Mouse (Mus musculus) heart, adult 10 weeks (tissue): ENCODE measurements around the gene Slc4a1ap. TPM values are rescaled to one million over a fixed set of nuclear protein-coding genes. Genes with fewer than 3 reads are reported as not detected.

Experiments
- polyA plus RNA-seq: library from polyadenylated mRNA; stranded (reverse); fragments of 350-450 nt; fragmentation: Illumina TruSeq; extraction: RNeasy Lipid Tissue Mini Kit (QIAGEN cat#74804); gene quantifications from one replicate; pipeline ENCODE4 v1.2.3, GENCODE M21; 2014; ENCODE audit warnings: low read depth, low replicate concordance

The Slc4a1ap gene
- polyA plus RNA-seq, result 22.8 TPM

GRCm38 (mm10) chr5:31526354-31527116, at the start of gene Slc4a1ap:
Slc4a1ap (plus strand) TSS chr5:31526995.

GRCm38 (mm10) chr5:31485440-31485839, 41.4 kb upstream of the Slc4a1ap start, which contains the start of gene 4930548H24Rik:
4930548H24Rik (plus strand) TSS chr5:31485740.

DNA sequence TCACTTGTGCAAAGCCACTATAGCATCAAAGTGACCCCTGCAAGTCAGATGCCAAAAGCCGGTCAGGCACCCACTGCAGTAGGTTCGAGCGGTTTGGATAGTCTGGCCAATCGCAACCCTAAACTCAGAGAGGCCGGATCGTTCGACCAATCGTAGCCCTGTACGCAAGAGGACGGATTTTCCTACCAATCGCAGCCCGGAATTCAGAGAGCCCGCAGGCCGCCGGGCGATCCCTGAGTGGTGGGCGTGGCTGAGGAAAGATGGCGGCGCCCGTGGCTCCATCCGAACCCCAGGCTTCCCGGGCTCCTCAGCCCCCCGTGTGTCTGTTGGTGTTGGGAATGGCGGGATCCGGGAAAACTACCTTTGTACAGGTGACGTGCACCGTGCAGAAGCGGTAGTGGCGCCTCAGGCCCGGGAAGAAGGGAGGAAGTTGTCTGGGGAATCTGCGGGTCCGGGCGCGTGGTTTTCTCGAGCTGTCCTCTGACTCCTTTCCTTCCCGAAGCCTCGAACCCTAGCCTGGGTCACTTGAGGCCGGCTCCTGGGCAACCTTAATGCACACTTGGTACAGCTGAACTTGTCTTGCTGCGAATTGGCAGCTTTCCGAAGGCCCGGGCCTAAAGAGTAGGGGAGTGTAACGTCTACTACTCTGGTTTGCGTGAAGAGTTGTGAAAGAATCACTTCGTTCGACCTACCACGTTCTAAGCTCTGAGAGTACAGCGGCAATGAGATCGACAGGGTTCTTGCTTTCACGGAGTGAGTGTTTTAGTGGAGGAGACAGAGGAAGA, 32.1 kb upstream of the Slc4a1ap start, which contains the start of gene Gpn1:
Gene Gpn1 (plus strand): TSS at position 229 of the 785 bp plus-strand sequence.

DNA sequence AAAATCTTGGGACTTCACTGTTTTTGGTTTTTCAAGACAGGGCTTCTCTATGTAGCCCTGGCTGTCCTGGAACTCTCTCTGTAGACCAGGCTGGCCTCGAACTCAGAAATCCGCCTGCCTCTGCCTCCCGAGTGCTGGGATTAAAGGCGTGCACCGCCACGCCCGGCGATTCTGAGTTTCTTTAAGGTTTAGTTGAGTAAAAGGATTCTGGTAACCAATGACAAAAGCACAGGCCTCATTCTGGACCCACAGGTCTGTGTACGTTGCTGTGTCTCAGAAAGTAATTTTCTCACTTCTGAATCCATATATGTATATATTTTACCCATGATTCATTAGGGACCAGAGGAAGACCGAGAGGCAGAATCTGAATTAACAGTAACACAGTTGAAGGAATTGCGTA, 912 bp downstream of the Slc4a1ap start, which contains the start of gene Supt7l:
Gene Supt7l (minus strand): TSS at position 101 of the 400 bp plus-strand sequence.

GRCm38 (mm10) chr5:31596481-31597429, 70.0 kb downstream of the Slc4a1ap start, which contains the start of gene Mrpl33:
Mrpl33 (plus strand) TSS chr5:31596935.

Other genes with a start within 250 kb of the Slc4a1ap start
- 35.3 TPM for gene Ift172, start 235.9 kb upstream of the Slc4a1ap start, polyA plus RNA-seq
- 7.4 TPM for gene Fndc4, start 230.9 kb upstream of the Slc4a1ap start, polyA plus RNA-seq
- gene Gckr, start 229.6 kb upstream of the Slc4a1ap start, polyA plus RNA-seq, result not detected
- gene Zfp512, start 74.6 kb upstream of the Slc4a1ap start, polyA plus RNA-seq, result 21.4 TPM
- gene 4930548H24Rik, start 41.3 kb upstream of the Slc4a1ap start, polyA plus RNA-seq, result not detected
- 17.2 TPM for gene Gpn1, start 32.3 kb upstream of the Slc4a1ap start, polyA plus RNA-seq
- 12.4 TPM for gene Supt7l, start 812 bp downstream of the Slc4a1ap start, polyA plus RNA-seq
- gene Mrpl33, start 69.9 kb downstream of the Slc4a1ap start, polyA plus RNA-seq, result 268 TPM
- 3.5 TPM for gene Rbks, start 170.6 kb downstream of the Slc4a1ap start, polyA plus RNA-seq
- 30.7 TPM for gene Babam2, start 170.7 kb downstream of the Slc4a1ap start, polyA plus RNA-seq